Mouse (Mus musculus): ENCODE measurements at regions not wholly inside any gene's neighbourhood (a gene's known extent, or its start where the extent isn't known, plus 50 kb on each side); places are given as distances from the start of the nearest gene placed in this dataset.

DNA sequence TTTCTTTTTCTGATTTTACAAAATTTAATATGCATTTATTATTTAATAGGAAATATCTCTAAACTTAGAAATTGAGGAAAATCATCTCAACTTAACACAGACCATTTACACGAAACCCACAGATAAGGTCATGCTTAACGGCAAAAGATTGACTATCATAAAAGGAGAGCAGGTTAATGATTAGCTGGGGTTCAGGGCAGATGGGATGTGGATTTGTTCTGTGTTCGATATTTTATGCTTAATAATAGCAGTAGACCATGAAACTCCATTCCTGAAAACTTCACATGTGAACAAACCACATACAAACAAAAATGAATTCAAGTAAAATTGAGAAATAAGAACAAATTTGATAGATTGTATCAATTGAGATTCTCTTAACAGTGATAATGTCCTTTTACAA is 160.4 kb upstream of the Serp2 start:
- no peak for TF ChIP-seq CTCF (IDR thresholded peaks at IDR 0.05; ENCODE audit: low read depth, low read length)
- no peak for TF ChIP-seq POLR2A (IDR thresholded peaks at IDR 0.05; ENCODE audit: insufficient read depth, low read length)
- no peak for TF ChIP-seq EP300 (IDR thresholded peaks at IDR 0.05; ENCODE audit: insufficient read depth, low read depth, low read length)

Measured in ES-Bruce4 (cell line).